Mouse (Mus musculus) intestine, postnatal 0 days (tissue): Measurements from ENCODE around the gene C1qtnf4. TPM values are rescaled to one million over a fixed set of nuclear protein-coding genes. Genes with fewer than 3 reads are reported as not detected.
A peak's percentile ranks its signal among the peaks of the same experiment; 100 is the strongest.

Experiments used
- ATAC-seq: fragments of 200-750 bp; cut with Nextera tagmentation; 2 replicates; pipeline ENCODE4 v1.8.0; 2017; ENCODE audit warnings: mild to moderate bottlenecking, moderate TSS enrichment, moderate library complexity
- H3K27ac ChIP-seq: fragments of 300-500 bp; sonication (generic); 2 replicates; pipeline ENCODE4 v1.5.1; 2014; ENCODE audit warnings: mild to moderate bottlenecking, low read depth, low read length, moderate library complexity
- H3K27me3 ChIP-seq: fragments of 300-500 bp; sonication (generic); replicated peaks from 2 replicates; pipeline ENCODE4 v1.6.1; 2014; ENCODE audit warnings: low read length, mixed read lengths; ENCODE audit not compliant: control insufficient read depth, insufficient read depth
- H3K36me3 ChIP-seq: fragments of 300-500 bp; sonication (generic); 2 replicates; pipeline ENCODE4 v1.6.1; 2014; ENCODE audit warnings: mild to moderate bottlenecking, moderate library complexity; ENCODE audit not compliant: control insufficient read depth, insufficient read depth
- H3K4me1 ChIP-seq: fragments of 300-500 bp; sonication (generic); replicated peaks from 2 replicates; pipeline ENCODE4 v1.6.1; 2014; ENCODE audit warnings: antibody characterized with exemption, low read length, mixed read lengths; ENCODE audit not compliant: control insufficient read depth, insufficient read depth
- H3K4me2 ChIP-seq: fragments of 300-500 bp; sonication (generic); replicated peaks from 2 replicates; pipeline ENCODE4 v1.6.1; 2014; ENCODE audit warnings: low read depth, mild to moderate bottlenecking, moderate library complexity
- H3K4me3 ChIP-seq: fragments of 300-500 bp; sonication (generic); 2 replicates; pipeline ENCODE4 v1.5.1; 2014; ENCODE audit warnings: low read depth, low read length
- H3K9ac ChIP-seq: fragments of 300-500 bp; sonication (generic); 2 replicates; pipeline ENCODE4 v1.6.1; 2014; ENCODE audit warnings: mild to moderate bottlenecking, low read depth, low read length
- H3K9me3 ChIP-seq: fragments of 300-500 bp; sonication (generic); 2 replicates; pipeline ENCODE4 v1.6.1; 2016; ENCODE audit warnings: mixed run types; ENCODE audit not compliant: control insufficient read depth
- CTCF ChIP-seq: sonication (generic); IDR thresholded peaks from 2 replicates; pipeline ENCODE4 v1.5.1; 2016; ENCODE audit warnings: low read depth, mild to moderate bottlenecking, control low read depth, antibody characterized with exemption, moderate library complexity
- WGBS: fragments of 180-500 bp; shearing (Covaris S2); extraction: QIAGEN DNeasy Blood & Tissue Kit; methylation state at CpG from one replicate; pipeline ENCODE4 v1.1.7; 2014; 5-methylcytosine and 5-hydroxymethylcytosine counted together
- polyA plus RNA-seq: library from polyadenylated mRNA; unstranded; fragments of >200 nt; fragmentation: Nextera tagmentation; extraction: Ambion mirVana; gene quantifications from 2 replicates; pipeline ENCODE4 v1.2.1, GENCODE M21; 2015

Gene C1qtnf4
- polyA plus RNA-seq, 1 experiment from 2014 or later = 7.6 TPM

DNA sequence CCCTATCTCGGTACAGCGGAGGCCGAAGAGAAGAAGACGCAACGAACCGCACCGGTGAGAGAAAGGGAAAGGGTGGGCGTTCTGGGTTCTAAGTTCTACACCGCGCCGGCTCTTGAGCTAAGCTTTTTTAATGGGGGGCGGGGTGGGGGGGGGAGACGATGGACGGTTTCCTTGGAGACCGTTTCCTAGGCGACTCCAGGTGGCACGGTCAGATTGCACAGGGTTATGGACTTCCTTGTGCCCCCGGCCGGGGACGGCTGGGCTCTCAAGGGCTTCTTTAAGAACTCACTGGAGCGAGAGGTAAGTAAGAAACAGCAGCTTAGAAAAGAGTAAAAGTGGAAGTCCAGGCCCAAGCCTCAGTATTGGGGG lies 19.2 kb downstream of the C1qtnf4 start:
- TF ChIP-seq CTCF = no peak
- peak; percentile 46 for ATAC-seq
- Histone ChIP-seq H3K4me1 (peaks cover 9% of the 10 kb centered on the region), H3K27me3 (no peaks in the 10 kb centered on the region), H3K9me3 (no peaks in the 10 kb centered on the region), H3K4me2 (peak overlapping the region; percentile 74), H3K4me3 (peak overlapping the region; percentile 79), H3K27ac (peak overlapping the region; percentile 84), H3K36me3 (peaks cover 45% of the 10 kb centered on the region), H3K9ac (peak overlapping the region; percentile 89)
- 0% methylated on average over 21 of the region's 21 CpGs for WGBS

DNA sequence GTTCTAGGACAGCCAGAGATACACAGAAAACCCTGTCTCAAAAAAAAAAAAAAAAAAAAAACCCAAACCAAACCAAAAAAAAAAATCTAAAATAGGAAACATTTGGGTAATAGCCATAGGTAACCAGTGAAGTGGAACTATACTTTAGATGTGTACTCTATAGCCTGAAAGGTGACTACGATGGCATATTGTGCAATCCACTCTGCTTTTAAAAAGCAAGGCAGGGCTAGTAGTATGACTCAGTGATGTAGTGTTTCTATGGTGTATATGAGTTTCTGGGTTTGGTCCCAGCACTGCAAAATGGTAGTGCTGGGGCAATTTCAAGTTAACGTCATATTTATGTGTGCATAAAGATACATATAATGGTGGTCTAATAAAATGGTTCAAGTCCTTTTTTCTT lies 21.1 kb downstream of the C1qtnf4 start:
- no peaks in the 10 kb centered on the region for H3K27me3 ChIP-seq
- ATAC-seq = no peak
- H3K36me3 ChIP-seq = peaks cover 51% of the 10 kb centered on the region
- H3K4me2 ChIP-seq = no peak overlapping the region
- peaks cover 9% of the 10 kb centered on the region for H3K4me1 ChIP-seq
- no peak overlapping the region for H3K4me3 ChIP-seq
- H3K9me3 ChIP-seq = no peaks in the 10 kb centered on the region
- WGBS = 75% methylated on average over 2 of the region's 2 CpGs
- TF ChIP-seq CTCF = no peak
- H3K9ac ChIP-seq = no peak overlapping the region
- no peak overlapping the region for H3K27ac ChIP-seq

DNA sequence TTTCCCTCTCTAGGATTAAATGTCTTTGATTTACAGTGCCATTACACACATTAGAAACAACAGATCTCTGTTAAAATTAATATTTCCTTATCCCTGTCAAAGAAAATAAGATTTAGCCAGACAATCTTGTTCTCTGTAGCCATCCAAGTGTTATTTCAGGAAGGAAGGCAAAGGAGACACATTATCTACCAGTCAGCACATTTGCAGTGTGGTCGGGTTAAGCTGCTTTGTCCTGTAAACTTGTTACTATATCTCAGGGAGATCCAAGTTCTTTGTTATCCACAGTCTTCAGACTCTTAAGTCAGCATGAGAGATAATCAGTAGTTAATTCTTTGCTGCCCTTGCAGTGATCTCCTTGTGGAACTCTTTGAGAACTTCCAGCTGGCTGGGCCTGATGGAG lies 25.2 kb downstream of the C1qtnf4 start:
- Histone ChIP-seq H3K27me3 (no peaks in the 10 kb centered on the region), H3K9ac (no peak overlapping the region), H3K4me1 (peaks cover 4% of the 10 kb centered on the region; the same call in 1 of the 2 replicates), H3K27ac (no peak overlapping the region), H3K4me3 (no peak overlapping the region), H3K4me2 (no peak overlapping the region), H3K36me3 (peaks cover 51% of the 10 kb centered on the region), H3K9me3 (no peaks in the 10 kb centered on the region)
- no peak for ATAC-seq
- no peak for TF ChIP-seq CTCF
- WGBS = 65% methylated on average over 1 of the region's 1 CpGs

DNA sequence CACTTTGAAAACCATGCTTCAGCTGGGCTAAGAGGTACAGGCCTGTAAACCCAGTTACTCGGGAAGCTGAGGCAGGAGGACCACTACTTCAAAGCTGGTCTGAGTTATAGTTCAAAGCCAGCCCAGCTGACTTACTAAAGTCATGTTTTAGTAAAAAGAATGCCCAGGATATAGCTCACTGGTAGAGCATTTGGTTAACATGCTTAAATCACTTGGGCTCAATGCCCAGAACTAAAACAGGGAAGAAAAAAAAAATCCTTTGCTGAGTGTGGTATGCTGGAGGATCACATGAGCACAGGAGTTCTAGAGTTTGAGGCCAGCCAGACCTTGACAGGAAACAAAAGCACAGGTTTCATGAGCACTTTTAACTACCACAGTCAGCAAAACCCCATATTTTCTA lies 26.0 kb downstream of the C1qtnf4 start:
- H3K36me3 ChIP-seq = peaks cover 44% of the 10 kb centered on the region
- ATAC-seq = no peak
- no peak overlapping the region for H3K4me3 ChIP-seq
- H3K4me2 ChIP-seq = no peak overlapping the region
- H3K27me3 ChIP-seq = no peaks in the 10 kb centered on the region
- H3K27ac ChIP-seq = no peak overlapping the region
- H3K9ac ChIP-seq = no peak overlapping the region
- peaks cover 4% of the 10 kb centered on the region; the same call in 1 of the 2 replicates for H3K4me1 ChIP-seq
- no peak for TF ChIP-seq CTCF
- H3K9me3 ChIP-seq = no peaks in the 10 kb centered on the region
- 71% methylated on average over 1 of the region's 1 CpGs for WGBS

DNA sequence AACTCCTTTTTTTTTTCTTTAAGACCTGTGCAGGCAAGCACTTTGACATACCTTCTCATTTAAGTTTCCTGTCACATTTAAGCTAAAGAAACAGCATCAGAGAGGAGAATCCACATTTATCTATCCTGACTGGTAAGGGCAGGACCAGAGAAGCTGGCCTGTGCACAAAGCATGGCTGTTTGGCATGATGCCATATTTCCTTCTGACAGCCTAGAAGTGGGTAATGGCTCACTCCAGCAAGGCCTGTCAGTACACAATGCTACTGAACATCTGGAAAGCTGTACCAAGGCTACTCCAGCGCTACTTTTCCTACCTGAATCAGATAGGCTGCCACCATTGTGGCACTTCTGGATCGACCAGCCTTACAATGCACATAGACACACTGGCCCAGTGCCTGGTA lies 28.0 kb downstream of the C1qtnf4 start:
- Histone ChIP-seq H3K4me3 (no peak overlapping the region), H3K27me3 (no peaks in the 10 kb centered on the region), H3K4me2 (no peak overlapping the region), H3K9me3 (no peaks in the 10 kb centered on the region), H3K4me1 (0 out of 2 replicates have a peak, but pooled peaks cover 4% of the 10 kb centered on the region), H3K27ac (no peak overlapping the region), H3K9ac (no peak overlapping the region), H3K36me3 (peaks cover 40% of the 10 kb centered on the region)
- WGBS = 61% methylated on average over 2 of the region's 2 CpGs
- no peak for ATAC-seq
- no peak for TF ChIP-seq CTCF

DNA sequence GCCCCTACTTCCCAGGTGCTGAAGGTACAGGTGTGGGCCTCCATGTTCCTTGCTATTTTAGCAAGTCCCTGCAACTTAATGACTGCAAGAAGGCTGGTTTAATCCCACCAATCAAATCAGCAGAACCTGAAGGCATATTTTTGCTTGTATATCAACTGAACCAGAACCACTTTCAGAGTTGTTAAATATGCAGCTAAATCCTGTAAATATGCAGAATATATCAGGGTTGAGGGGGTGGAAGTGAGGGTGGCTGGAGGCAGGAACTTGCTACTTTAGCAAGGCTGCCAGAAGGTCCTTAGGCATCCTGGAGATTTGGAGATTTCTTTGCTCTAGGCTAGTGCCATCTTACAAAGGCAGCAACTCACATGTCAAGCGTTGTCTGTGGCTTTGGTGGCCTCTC lies 29.9 kb downstream of the C1qtnf4 start:
- Histone ChIP-seq H3K27me3 (no peaks in the 10 kb centered on the region), H3K9ac (no peak overlapping the region), H3K27ac (no peak overlapping the region), H3K4me1 (0 out of 2 replicates have a peak, but pooled peaks cover 4% of the 10 kb centered on the region), H3K9me3 (no peaks in the 10 kb centered on the region), H3K36me3 (peaks cover 23% of the 10 kb centered on the region), H3K4me2 (no peak overlapping the region), H3K4me3 (no peak overlapping the region)
- no peak for ATAC-seq
- WGBS = 68% methylated on average over 1 of the region's 1 CpGs
- no peak for TF ChIP-seq CTCF
